Mouse (Mus musculus): ENCODE data around the gene Dnaic1.

DNA sequence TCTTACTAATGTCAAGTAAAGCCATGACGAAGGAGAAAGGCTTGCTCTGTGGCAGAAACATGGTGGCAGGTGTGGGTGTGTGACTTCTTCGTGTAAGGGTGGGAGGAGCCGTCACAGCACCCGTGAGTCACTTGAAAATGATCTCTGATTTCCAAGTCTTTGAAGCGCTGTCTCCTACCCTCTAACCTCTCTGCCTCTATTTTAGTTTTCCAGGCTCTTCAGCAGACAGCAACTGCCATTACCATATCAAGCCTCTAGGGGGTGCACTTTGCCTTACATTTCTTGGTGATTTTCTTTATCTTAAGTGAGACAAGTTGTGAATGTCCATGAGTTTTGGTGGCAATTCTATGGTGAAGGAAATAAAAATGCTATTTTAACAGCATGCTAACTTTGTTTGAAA, 46.8 kb upstream of the Dnaic1 start:
- no peak for TF ChIP-seq CTCF (IDR thresholded peaks at IDR 0.05; ENCODE audit: borderline replicate concordance, control insufficient read depth, extremely low read depth, insufficient read depth, low read length, poor library complexity)
- TF ChIP-seq POLR2A (IDR thresholded peaks at IDR 0.05; ENCODE audit: control insufficient read depth, extremely low read depth, insufficient read depth, low read length, poor library complexity) = no peak

All from thymus, adult 2 months (tissue).